Mouse (Mus musculus) midbrain, embryonic 12.5 days (tissue): ENCODE data around the gene Micu1. TPM values are rescaled to one million over a fixed set of nuclear protein-coding genes. Genes with fewer than 3 reads are reported as not detected.
A peak's percentile ranks its signal among the peaks of the same experiment; 100 is the strongest.
"Not testable (repeated sequence)": the region's sequence is repeated elsewhere in the genome, so short reads cannot be mapped to it uniquely, and the experiment has no call there.

Experiments
- ATAC-seq: fragments of 200-750 bp; cut with Nextera tagmentation; 2 replicates; pipeline ENCODE4 v1.8.0; 2017; ENCODE audit warnings: low read depth, moderate TSS enrichment, moderate library complexity; ENCODE audit not compliant: low FRiP score
- H3K27ac ChIP-seq: fragments of 300-500 bp; sonication (generic); replicated peaks from 2 replicates; pipeline ENCODE4 v1.5.1; 2016; ENCODE audit warnings: mild to moderate bottlenecking
- H3K27me3 ChIP-seq: fragments of 300-500 bp; sonication (generic); 2 replicates; pipeline ENCODE4 v1.6.1; 2016; ENCODE audit warnings: mild to moderate bottlenecking
- H3K36me3 ChIP-seq: fragments of 300-500 bp; sonication (generic); 2 replicates; pipeline ENCODE4 v1.6.1; 2016
- H3K4me1 ChIP-seq: fragments of 300-500 bp; sonication (generic); 2 replicates; pipeline ENCODE4 v1.6.1; 2016
- H3K4me2 ChIP-seq: fragments of 300-500 bp; sonication (generic); replicated peaks from 2 replicates; pipeline ENCODE4 v1.6.1; 2016; ENCODE audit warnings: mild to moderate bottlenecking, moderate library complexity
- H3K4me3 ChIP-seq: fragments of 300-500 bp; sonication (generic); 2 replicates; pipeline ENCODE4 v1.5.1; 2016; ENCODE audit warnings: mild to moderate bottlenecking
- H3K9ac ChIP-seq: fragments of 300-500 bp; sonication (generic); replicated peaks from 2 replicates; pipeline ENCODE4 v1.6.1; 2016; ENCODE audit warnings: mild to moderate bottlenecking, moderate library complexity
- H3K9me3 ChIP-seq: fragments of 300-500 bp; sonication (generic); 2 replicates; pipeline ENCODE4 v1.6.1; 2016; ENCODE audit warnings: mild to moderate bottlenecking
- WGBS: fragments of 180-500 bp; shearing (Covaris S2); methylation state at CpG from one replicate; pipeline ENCODE4 v1.1.7; 2016; 5-methylcytosine and 5-hydroxymethylcytosine counted together
- polyA plus RNA-seq: library from polyadenylated mRNA; unstranded; fragments of >200 nt; fragmentation: Nextera tagmentation; extraction: Ambion mirVana; gene quantifications from 2 replicates; pipeline ENCODE4 v1.2.1, GENCODE M21; 2016

Micu1 gene
- 65.2 and 75.3 TPM in 2 replicates for polyA plus RNA-seq

- H3K27me3 ChIP-seq: no peaks in the 10 kb centered on the region
- H3K9me3 ChIP-seq: no peaks in the 10 kb centered on the region
- H3K27ac ChIP-seq: peak within 1 kb of the TSS; percentile 55
- peak within 1 kb of the TSS; percentile 79 for H3K4me2 ChIP-seq
- no peaks in the 10 kb centered on the region for H3K36me3 ChIP-seq
- peak within 1 kb of the TSS; percentile 50 for H3K4me3 ChIP-seq
- H3K9ac ChIP-seq: peak within 1 kb of the TSS; percentile 61
- peaks cover 8% of the 10 kb centered on the region for H3K4me1 ChIP-seq
- peak; percentile 99 for ATAC-seq
- WGBS: under 1% methylated on average over 48 of the region's 48 CpGs
These were observed at the start of gene Micu1 for GRCm38 (mm10) chr10:59702207-59703032. Gene Micu1, plus strand, starts transcription at chr10:59702477.

DNA sequence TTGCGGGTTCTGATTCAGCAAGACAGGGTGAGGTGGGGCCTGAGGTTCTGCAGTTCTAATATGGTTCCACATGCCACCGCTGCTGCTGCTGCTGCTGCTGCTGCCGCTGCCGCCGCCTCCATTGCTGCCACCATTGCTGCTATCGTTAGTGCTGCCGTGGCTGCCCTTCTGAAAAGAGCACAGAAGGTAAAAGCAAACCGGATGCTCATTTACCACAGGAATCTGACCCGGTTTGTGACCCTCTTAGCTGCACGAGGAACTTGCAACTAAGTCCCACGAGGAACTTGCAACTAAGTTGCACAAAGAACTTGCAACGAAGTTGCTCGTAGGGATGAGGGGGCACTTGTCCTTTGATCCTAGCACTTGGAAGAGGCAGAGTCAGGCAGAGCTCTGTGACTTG, 45.5 kb upstream of the Micu1 start:
- no peaks in the 10 kb centered on the region for H3K36me3 ChIP-seq
- H3K9ac ChIP-seq: no peak overlapping the region
- ATAC-seq: no peak
- 84% methylated on average over 13 of the region's 13 CpGs for WGBS
- no peaks in the 10 kb centered on the region for H3K27me3 ChIP-seq
- no peak overlapping the region for H3K27ac ChIP-seq
- H3K4me2 ChIP-seq: no peak overlapping the region
- no peaks in the 10 kb centered on the region for H3K9me3 ChIP-seq
- H3K4me1 ChIP-seq: no peaks in the 10 kb centered on the region
- H3K4me3 ChIP-seq: no peak overlapping the region

- no peaks in the 10 kb centered on the region for H3K9me3 ChIP-seq
- no peaks in the 10 kb centered on the region for H3K4me1 ChIP-seq
- no peak for ATAC-seq
- 73% methylated on average over 2 of the region's 2 CpGs for WGBS
- no peak overlapping the region for H3K9ac ChIP-seq
- no peaks in the 10 kb centered on the region for H3K36me3 ChIP-seq
- no peak overlapping the region for H3K4me2 ChIP-seq
- H3K27ac ChIP-seq: no peak overlapping the region
- no peaks in the 10 kb centered on the region for H3K27me3 ChIP-seq
- H3K4me3 ChIP-seq: no peak overlapping the region
These were observed 37.5 kb upstream of the Micu1 start for GRCm38 (mm10) chr10:59664765-59665164.

DNA sequence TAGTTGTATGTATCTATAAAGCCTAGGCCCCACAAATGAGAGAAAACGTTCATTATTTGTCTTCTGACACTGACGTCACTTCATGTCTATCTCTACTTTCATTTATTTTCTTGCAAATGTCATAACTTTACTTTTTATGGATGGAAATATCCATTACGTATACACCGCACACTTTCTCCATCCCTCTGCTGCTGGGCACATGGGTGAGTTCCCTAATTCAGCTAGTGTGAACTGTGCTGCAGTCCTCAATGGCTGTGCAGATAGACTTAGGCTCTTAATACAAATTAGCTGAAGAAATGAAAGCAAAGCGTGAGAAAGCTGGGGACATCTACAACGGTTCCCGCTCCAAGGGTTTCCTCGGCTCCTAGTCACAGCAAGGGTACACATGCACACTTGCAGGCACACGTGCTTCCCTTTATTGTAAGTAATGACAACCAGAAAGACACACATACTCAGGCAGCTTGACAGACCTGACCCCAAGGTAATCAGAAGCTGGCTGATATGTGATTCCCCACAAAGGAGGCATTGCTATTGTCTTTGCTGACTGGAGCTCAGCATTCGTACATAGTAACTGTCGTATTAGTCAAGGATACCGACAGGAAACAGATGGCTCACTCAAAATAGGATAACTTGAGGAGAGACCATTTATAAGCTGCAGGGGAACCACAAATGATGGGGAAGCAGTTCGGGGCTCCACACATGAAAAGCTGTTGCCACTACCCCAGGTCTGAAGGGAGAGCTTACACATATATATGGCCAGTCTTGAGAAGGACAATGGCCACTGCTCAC, 36.6 kb upstream of the Micu1 start:
- no peak for ATAC-seq
- H3K4me1 ChIP-seq: no peaks in the 10 kb centered on the region

DNA sequence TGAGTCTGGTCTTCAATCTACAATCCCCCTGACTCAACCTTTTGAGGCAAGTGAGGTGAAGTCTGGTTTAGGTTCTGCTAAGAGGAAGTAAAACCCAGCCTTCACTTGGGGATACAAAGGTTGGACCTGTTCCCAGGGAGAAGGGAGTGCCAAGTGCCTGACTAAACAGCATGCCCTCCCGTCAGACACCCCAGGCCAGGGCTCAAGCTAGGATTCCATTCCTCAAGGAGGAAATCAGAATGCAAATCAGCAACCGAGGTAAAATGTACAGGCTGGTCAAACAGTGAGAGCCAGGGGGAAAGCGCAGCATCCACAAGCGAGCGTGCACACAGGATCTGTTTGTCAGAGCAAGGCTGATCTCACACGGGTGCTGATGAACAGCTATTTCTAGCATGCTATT, 34.9 kb upstream of the Micu1 start:
- no peak for ATAC-seq
- H3K36me3 ChIP-seq: no peaks in the 10 kb centered on the region
- H3K4me2 ChIP-seq: no peak overlapping the region
- no peak overlapping the region for H3K27ac ChIP-seq
- no peak overlapping the region for H3K4me3 ChIP-seq
- H3K9ac ChIP-seq: no peak overlapping the region
- no peaks in the 10 kb centered on the region for H3K4me1 ChIP-seq
- H3K9me3 ChIP-seq: no peaks in the 10 kb centered on the region
- no peaks in the 10 kb centered on the region for H3K27me3 ChIP-seq
- WGBS: 71% methylated on average over 6 of the region's 6 CpGs

More for the DNA sequence above, 36.6 kb upstream of the Micu1 start:
- 83% methylated on average over 13 of the region's 13 CpGs for WGBS
- Histone ChIP-seq H3K4me2 (no peak overlapping the region), H3K4me3 (no peak overlapping the region), H3K9me3 (no peaks in the 10 kb centered on the region), H3K27me3 (no peaks in the 10 kb centered on the region), H3K36me3 (no peaks in the 10 kb centered on the region), H3K27ac (no peak overlapping the region), H3K9ac (no peak overlapping the region)

DNA sequence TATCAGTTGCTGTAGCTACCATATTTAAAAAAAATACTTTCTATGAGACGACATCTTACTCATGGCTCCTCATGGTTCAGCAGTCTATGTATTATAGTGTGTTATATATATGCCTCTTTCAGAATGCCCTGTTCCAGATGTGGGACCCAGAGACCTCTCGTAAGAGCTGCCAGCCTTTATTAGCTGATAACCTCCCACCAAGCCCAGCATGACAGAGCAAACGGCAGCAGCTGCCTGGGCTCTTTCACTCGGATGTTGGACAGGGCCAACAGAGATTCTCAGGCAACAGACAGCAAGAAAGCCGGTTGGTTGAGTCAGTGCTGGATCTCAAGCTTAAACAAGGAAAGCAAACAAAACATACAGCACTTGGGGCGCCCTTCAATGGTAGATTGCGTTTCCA, 33.8 kb upstream of the Micu1 start:
- ATAC-seq: no peak
- H3K4me1 ChIP-seq: no peaks in the 10 kb centered on the region
- no peak overlapping the region for H3K27ac ChIP-seq
- no peaks in the 10 kb centered on the region for H3K9me3 ChIP-seq
- no peaks in the 10 kb centered on the region for H3K27me3 ChIP-seq
- WGBS: 76% methylated on average over 7 of the region's 7 CpGs
- no peak overlapping the region for H3K4me2 ChIP-seq
- no peak overlapping the region for H3K4me3 ChIP-seq
- no peaks in the 10 kb centered on the region for H3K36me3 ChIP-seq
- no peak overlapping the region for H3K9ac ChIP-seq

GRCm38 (mm10) chr10:59677836-59678235, 24.4 kb upstream of the Micu1 start:
- H3K36me3 ChIP-seq: no peaks in the 10 kb centered on the region
- no peak overlapping the region for H3K9ac ChIP-seq
- no peak overlapping the region for H3K4me3 ChIP-seq
- H3K4me1 ChIP-seq: no peaks in the 10 kb centered on the region
- no peak overlapping the region for H3K4me2 ChIP-seq
- no peak for ATAC-seq
- no peaks in the 10 kb centered on the region for H3K27me3 ChIP-seq
- WGBS: 86% methylated on average over 1 of the region's 1 CpGs
- 0 out of 2 replicates have a peak, but pooled peaks cover 10% of the 10 kb centered on the region for H3K9me3 ChIP-seq
- H3K27ac ChIP-seq: no peak overlapping the region

DNA sequence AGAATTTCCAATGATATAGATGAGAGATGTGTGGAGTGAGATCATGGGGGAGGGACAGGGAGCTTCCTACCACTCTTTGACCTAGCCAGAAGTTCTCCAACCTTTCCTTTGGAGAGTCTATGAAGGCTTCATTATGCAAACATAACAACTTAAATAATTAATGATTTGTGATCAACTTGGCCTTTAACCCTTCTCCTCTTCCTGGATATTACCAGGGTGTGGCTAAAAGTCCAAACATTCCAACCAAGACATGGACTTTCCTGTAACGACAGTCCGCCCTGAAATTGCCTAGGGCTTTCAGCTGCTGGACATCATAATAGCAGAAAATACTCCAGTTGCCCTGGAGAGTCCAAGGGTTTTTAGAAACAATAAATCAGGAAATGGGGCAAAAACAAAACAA, 23.1 kb upstream of the Micu1 start:
- H3K4me1 ChIP-seq: no peaks in the 10 kb centered on the region
- WGBS: 90% methylated on average over 2 of the region's 2 CpGs
- H3K9ac ChIP-seq: no peak overlapping the region
- H3K27me3 ChIP-seq: no peaks in the 10 kb centered on the region
- H3K36me3 ChIP-seq: no peaks in the 10 kb centered on the region
- H3K9me3 ChIP-seq: 0 out of 2 replicates have a peak, but pooled peaks cover 10% of the 10 kb centered on the region
- no peak overlapping the region for H3K4me3 ChIP-seq
- H3K4me2 ChIP-seq: no peak overlapping the region
- H3K27ac ChIP-seq: no peak overlapping the region
- ATAC-seq: no peak

DNA sequence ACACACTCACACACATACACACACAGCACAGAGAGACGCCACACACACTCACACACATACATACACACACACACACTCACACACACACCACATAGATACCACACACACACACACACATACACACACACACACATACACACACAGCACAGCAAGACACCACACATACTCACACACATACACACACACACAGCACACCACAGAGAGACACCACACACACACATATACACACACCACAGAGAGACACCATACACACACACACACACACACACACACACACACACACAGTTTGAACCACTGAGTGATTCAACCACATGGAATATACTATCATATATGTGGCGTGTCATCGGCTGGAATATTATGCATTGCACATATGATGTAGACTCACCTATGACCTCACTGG, 16.7 kb upstream of the Micu1 start:
- not testable (repeated sequence) for H3K4me2 ChIP-seq, H3K4me1 ChIP-seq, H3K9me3 ChIP-seq, H3K27ac ChIP-seq, H3K27me3 ChIP-seq, ATAC-seq, H3K36me3 ChIP-seq, H3K9ac ChIP-seq, H3K4me3 ChIP-seq
- 92% methylated on average over 3 of the region's 3 CpGs for WGBS

DNA sequence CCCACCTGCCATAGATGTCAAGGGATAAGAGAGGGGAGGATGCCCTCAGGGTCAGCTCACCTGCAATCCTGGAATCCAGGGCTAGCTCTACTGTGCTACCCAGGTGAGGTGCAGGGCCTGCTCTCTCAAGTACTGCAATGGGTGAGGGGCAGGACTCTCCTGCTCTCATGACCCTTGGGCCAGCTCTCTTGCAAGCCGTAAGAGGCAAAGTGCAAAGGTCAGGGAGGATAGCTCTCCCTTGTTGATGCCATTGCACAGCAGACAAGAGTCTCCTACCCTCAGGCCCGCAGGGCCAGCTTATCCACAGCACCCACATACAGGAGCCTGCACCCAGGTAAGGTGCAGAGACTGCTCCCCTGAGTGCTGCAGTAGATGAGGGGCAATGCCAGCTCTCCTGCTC, 15.2 kb upstream of the Micu1 start:
- Histone ChIP-seq H3K27ac (no peak overlapping the region), H3K9me3 (0 out of 2 replicates have a peak, but pooled peaks cover 3% of the 10 kb centered on the region), H3K36me3 (no peaks in the 10 kb centered on the region), H3K4me3 (no peak overlapping the region), H3K27me3 (no peaks in the 10 kb centered on the region), H3K4me1 (no peaks in the 10 kb centered on the region), H3K9ac (no peak overlapping the region), H3K4me2 (no peak overlapping the region)
- WGBS: 88% methylated on average over 2 of the region's 2 CpGs
- no peak for ATAC-seq

- no peak overlapping the region for H3K4me2 ChIP-seq
- 60% methylated on average over 6 of the region's 6 CpGs for WGBS
These were observed 12.4 kb upstream of the Micu1 start for GRCm38 (mm10) chr10:59689836-59690235.

DNA sequence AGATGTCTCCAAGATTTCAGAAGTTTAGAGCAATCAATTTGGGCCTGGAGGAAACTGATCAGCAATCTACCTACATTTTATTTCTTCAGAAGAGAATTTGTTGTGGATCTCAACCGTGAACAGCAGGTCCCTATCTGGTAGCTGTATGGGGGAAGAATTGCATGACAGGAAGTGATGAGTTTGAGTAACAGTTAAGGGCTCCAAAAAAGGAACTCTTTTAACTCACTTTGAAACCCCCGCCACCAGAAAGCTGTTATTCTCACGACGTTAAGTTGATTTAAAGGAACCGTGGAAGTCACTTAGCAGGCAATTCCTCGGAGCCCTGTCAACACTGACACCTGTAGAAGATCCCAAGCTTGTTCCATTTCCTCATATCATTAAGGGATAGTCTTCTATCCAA, 9.8 kb upstream of the Micu1 start:
- 86% methylated on average over 6 of the region's 6 CpGs for WGBS
- H3K4me1 ChIP-seq: no peaks in the 10 kb centered on the region
- ATAC-seq: no peak

More at GRCm38 (mm10) chr10:59689836-59690235, 12.4 kb upstream of the Micu1 start:
- H3K4me3 ChIP-seq: no peak overlapping the region
- no peaks in the 10 kb centered on the region for H3K4me1 ChIP-seq
- ATAC-seq: no peak
- H3K36me3 ChIP-seq: no peaks in the 10 kb centered on the region
- H3K9ac ChIP-seq: no peak overlapping the region
- H3K9me3 ChIP-seq: no peaks in the 10 kb centered on the region
- no peak overlapping the region for H3K27ac ChIP-seq
- H3K27me3 ChIP-seq: no peaks in the 10 kb centered on the region

More for the DNA sequence above, 9.8 kb upstream of the Micu1 start:
- Histone ChIP-seq H3K4me2 (no peak overlapping the region), H3K27me3 (no peaks in the 10 kb centered on the region), H3K27ac (no peak overlapping the region), H3K4me3 (no peak overlapping the region), H3K9ac (no peak overlapping the region), H3K36me3 (no peaks in the 10 kb centered on the region), H3K9me3 (no peaks in the 10 kb centered on the region)
